Mouse (Mus musculus) cerebellum, postnatal 4 days (tissue): Measurements from ENCODE around the gene Samsn1.

Source experiments
- DNase-seq, 2 experiments: peaks; one replicate each; pipeline ENCODE4 v3.0.0; 2022; ENCODE audit warnings: low spot score in 2 of 2, mixed read lengths in 1 of 2

Gene Samsn1

DNA sequence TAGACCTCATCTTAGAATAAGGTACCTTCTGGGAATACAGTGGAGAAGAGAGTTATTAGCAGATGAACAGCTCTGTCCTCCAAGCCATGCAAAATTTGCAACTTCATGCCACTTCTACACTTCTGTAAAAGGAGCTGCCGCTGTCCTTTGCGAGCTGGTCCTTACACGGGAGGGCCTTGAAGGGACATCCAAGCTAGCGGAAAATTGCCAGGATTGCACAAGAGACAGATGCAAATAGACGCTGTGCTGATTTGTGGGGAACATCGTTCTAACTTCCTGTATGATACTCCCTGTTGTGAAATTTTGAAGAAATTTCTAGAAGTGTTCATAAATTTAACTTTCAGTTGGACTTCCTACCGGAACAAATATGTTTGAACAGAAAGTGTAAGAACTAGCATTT, 61.0 kb downstream of the Samsn1 start:
- DNase-seq, result no peak

DNA sequence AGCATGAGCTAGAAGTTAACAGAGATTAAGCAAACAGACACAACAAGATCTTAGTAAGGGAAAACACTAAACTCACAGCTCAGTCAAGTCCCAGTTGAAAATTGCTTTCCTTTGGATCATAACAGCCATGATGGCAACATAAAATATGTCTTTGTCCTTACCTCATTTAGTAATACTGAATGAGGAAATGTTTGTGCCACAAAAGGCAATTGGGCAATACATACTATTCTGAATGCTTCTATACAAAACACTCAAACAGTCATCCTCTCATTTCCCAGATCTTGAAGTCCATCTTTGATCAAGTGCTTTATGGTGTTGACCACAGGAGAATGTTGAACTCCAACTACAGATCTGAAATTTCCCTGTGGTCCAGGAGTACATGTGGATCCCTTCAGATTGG, 88.7 kb downstream of the Samsn1 start:
- no peak for DNase-seq

DNA sequence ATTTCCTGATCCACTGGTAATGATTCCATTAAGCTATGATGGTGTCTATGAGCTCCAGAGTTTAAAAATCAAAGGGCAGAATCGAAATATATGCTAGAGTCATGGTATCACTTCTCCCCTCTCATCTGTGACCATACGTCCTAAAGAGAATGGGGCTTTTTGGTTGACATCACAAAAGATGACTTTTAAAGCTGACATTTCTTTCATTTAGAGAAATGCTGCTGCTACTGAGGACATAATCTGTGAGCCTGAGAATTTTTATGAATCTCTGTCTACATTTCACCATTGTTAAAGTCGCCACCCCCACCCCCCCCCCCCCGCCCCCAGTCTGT, 91.9 kb downstream of the Samsn1 start:
- no peak for DNase-seq

DNA sequence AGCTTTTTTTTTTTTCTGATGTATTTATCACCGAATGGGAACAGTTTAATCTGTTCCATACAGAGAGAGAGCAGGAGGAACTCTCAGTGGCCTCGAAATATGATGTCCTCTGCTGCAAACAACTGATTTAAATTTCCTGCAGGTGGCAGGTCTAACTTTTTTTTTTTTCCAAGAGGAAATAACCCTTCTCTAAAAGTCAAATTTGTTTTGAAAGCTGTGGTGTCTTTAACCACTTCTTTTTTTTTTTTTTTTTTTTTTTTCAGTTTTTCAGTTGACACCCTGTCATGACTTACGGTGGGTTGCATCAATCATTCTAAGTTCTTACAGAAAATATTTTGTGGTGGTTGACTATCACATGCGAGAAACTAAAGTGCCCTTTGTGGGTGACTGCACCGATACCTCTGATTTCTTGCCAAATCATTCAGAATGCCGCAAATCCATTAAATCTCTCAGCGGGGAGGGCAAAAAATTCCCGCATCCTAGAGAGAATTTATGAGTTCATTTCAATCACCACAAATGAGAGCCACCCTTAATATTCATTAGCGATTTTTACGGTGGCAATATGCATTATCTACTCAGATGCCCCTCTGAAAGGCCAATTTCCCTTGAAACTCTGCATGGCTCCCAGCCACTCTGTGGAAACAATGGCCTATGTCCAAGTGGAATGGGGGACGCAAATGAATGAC, 92.4 kb downstream of the Samsn1 start:
- peak in 1 of 2 experiments; percentile 19 for DNase-seq

DNA sequence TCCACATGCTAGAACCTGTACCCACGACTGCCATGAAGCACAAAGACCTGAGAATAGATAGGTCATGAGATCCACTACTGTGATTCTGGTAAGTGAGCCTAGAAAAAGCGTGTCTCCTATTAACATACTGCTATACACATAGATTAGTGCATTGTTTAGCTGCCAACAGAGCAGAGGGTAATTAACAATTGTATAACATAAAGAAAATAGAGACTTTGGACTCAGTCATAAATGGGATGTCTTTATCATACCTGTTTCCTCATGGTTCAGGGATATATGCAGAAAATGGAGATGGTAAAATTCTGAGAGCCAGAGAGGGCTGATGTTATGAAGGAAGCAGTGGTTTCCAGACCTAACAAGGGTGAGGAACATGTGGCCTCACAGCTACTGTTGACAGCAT, 95.6 kb downstream of the Samsn1 start:
- no peak for DNase-seq

DNA sequence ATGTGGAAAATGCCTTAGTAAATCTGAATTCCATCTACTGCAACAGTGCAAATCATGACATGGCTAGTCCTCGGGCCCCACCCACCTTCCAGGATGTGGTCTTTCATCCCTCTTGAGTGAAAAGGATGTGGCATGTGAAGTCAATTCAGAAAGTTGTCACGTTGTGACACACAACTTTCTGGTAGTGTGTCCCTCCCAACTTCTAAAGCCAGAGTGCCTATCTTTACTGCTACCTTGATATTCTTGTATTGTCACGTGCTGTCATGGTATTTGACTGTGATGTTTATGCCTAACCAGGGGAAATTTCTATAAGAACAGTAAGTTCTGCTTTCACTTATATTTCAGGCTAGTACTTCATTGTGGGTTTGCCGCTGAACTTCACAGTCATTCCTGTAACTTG, 101.2 kb downstream of the Samsn1 start:
- no peak for DNase-seq

DNA sequence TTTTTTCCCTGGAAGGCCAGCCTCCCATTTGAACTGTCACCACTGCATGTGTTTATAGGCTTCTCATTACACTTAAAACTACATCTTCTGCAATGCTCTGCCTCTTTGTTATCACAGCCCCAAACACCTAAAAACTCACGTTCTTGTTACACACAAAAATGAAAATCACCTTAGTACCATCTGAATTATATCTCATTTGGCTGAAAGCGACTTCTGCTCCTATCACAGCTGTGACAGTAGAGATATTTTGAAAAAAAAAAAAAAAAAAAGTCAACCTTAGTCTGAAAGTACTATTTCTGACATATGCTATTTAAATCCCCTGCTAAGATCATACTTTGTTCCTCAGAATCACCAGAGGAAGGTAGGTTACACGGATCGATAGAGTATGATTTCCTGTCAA, 102.8 kb downstream of the Samsn1 start:
- DNase-seq, result no peak

DNA sequence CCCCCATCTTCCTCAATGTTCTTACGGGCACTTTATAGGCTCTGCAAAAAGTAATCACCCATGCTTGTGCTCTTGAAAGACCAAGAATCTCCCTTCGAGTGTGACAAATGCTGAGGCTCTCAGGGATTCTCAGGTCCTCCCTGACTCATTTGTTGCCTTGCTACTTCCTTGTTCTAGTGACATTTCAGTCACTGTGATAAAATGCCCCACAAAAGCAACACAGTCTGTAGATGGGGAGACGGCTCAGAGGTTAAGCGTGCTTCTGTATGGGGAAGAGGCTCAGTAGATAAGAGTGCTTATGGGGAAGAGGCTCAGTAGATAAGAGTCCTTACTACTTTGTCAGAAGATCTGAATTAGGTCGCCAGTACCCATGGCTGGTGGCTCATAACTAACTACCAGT, 104.4 kb downstream of the Samsn1 start:
- no peak for DNase-seq

DNA sequence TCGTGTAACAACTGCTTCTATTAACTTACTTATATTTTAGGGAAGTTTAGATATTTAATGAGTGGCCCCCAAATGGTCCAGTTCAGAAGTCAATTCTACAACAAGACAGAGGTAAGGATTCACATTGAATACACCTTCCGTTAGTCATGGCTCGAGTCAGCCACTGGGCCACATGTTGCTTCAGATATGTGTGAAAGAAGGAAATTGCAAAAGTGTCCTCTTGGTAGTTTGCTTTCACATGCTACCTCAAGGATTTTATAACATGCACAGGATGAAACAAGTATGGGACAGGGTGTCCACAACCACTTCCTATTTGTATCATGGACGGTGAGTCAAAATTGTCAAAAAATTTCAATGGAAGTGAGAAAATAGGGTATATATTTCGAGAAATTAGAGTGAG, 110.0 kb downstream of the Samsn1 start:
- no peak for DNase-seq

DNA sequence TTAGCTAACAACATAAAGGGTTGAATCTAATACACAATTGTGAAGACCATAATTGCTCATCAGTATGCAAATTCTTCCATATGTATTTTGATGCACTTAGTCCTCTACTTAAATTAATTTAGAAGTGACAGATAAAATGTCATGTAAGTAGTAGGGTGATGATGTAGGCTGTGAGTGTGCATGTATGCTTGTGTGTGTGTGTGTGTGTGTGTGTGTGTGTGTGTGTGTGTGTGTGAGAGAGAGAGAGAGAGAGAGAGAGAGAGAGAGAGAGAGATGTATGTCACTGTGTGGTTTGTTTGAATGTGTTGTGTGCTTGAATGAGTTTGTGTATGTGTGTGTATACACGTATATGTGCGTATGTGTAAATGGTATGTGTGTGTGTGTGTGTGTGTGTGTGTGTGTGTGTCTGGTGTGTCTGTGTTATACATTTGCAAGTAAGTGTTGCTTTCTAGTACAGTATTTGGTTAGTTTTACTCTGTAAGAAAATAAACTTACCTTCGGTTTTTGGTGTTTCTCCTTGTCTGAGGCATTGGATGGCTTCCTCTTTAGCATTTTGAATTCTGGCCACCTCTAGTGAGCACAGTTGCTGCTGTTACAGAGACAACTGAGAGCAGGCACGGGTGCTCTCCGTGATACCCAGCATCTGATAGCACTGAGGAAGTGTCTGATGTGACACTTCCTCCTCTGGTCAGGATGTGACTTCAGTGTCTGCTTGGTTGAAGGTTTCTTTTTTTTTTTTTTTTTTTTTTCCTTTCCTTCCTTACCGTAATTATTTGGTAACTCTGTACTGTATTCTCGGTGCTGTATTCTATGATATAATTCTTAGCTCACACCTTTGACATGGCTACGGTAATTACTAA, 113.2 kb downstream of the Samsn1 start:
- no peak for DNase-seq

- no peak for DNase-seq
These were observed 115.3 kb downstream of the Samsn1 start for GRCm38 (mm10) chr16:75906790-75907189.

DNA sequence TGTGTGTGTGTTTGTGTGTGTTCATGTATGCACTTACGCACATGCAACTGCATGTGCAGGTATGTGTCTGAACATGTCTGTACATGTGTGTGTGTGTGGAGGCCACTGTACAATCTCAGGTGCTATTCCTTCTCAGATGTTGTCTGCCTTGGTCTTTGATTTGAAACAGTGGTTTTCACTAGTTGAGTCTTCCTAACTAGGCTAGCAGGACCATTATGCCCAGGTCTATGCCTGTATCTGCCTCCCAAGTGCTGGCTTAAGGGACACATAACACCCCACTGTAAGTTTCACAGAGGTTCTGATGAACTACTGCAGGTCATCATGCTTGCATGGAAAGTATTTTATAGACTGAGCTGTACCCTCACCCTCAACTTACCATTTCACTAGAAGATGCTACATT, 115.8 kb downstream of the Samsn1 start:
- no peak for DNase-seq

- DNase-seq, result no peak
These were observed 116.8 kb downstream of the Samsn1 start for GRCm38 (mm10) chr16:75905324-75905723.

DNA sequence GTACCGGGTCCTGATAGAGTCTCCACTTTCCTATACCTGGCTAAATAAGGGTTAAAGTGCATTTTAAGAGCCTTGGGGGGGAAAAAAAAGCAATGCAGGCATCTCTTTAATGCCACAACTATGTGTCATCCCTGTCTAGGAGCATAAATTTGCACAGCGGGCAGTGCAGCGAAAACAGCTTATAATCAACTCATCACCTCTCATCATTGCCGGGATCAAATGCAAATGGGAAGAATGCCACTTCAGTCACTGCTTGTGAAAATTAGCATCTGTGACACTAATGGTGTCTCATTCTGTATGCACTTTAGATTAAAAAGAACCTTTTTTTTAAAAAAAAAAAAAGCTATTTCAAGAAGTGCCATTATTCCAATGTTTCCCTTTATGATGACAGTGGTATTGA, 118.0 kb downstream of the Samsn1 start:
- DNase-seq, result no peak

DNA sequence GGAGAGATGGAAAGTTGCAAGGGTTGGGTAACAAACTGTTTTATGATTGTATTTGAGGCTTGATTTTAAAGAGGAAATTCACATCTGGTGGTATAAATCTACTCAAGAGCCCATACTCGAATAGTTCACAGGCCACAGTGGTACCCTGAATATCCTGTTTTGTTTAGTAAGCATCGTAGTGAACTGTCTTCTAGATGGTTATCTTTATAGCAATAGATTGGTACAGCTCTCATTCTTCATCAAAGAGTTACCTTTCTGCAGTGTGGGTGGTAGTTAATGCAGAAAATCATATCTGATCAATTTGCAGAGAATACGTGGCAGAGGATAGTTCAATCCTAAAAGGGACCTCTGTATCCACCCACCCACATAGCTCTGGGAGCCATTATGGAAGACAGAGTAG, 119.1 kb downstream of the Samsn1 start:
- DNase-seq, result no peak

- DNase-seq, result no peak
These were observed 122.0 kb downstream of the Samsn1 start for GRCm38 (mm10) chr16:75899885-75900620.

DNA sequence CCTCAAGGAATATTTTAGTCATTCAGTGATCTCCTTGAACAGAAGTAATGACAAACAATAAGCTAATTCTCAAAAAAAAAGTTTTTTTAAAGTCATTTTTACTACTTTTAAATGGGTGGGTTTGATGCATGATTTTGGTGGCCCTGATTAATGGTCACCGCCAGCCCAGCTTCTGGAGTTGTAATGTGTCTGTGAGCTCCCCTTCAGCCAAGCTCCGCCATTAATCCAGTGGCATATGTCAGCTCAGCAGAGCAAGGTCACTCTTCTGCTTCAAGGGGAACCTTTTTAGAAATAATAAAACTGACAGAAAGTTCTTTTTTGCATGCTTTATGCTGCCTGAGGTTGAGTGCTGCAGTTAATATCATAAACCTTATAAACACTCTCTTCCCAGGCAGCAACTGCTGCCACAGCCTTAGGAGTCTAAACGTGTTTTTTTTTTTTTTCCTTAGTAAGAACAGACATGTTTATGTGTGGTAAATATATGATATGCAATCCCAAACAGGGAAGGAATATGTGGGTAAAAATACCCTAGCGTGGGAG, 124.2 kb downstream of the Samsn1 start:
- DNase-seq, result no peak

GRCm38 (mm10) chr16:75894263-75894901, 127.7 kb downstream of the Samsn1 start:
- DNase-seq, result no peak

DNA sequence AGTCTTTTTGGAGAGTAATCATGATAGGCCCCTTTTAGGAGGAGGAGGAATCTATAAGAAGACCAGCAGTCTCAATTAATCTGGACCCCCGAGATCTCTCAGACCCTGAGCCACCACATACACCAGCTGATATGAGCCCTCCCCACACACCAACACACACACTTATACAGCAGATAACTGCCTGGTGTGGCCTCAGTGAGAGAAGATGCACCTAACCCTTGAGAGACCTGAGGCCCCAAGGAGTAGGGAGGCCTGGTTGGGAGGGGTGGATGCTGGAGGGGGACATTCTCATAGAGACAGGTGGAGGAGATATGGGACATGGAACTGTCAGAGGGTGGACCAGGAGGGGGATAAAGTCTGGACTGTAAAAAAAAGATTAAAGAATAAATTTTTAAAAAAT, 128.6 kb downstream of the Samsn1 start:
- no peak for DNase-seq

- DNase-seq, result no peak
These were observed 132.9 kb downstream of the Samsn1 start for GRCm38 (mm10) chr16:75889081-75889646.

DNA sequence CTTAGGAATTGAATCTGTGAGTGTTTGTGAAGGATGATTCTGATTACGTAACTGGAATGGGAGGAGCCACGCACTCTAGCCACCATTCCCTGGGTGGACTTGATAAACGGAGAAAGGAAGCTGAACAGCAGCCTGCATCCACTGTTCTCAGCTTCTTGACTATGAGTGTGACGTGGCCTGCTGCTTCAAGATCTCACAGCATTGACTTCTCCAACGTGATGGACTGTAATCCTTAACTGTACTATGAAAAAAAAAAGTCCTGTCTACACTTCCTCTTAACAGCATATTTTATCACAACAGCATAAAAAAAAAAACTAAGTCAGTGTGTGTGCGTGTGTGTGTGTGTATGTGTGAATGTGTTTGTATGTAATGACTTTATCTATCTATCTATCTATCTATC, 134.9 kb downstream of the Samsn1 start:
- no peak for DNase-seq

DNA sequence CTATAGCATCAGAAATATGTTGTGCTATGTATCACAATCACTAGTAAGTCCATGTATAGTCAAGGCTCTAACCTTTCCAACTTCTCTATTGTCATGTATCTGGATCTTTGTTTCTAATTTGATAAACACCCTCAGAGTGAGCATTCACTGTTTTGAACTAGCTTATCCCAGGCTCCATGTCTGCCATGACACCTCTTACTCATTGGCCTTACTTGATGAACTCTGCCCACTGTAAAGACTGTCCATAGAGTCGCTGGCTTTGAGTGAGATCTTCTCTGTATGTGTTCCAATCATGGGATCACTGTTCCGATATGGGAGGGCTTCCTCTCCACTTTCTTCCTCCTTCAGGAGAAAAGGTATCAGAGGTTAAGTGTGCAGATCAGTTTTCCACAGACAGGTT, 143.2 kb downstream of the Samsn1 start:
- DNase-seq, result no peak
